Mouse (Mus musculus) embryonic facial prominence, embryonic 13.5 days (tissue): ENCODE measurements around the gene Zfp423. TPM values are rescaled to one million over a fixed set of nuclear protein-coding genes. Genes with fewer than 3 reads are reported as not detected.

ENCODE experiments used
- ATAC-seq: fragments of 200-750 bp; cut with Nextera tagmentation; 2 replicates; pipeline ENCODE4 v1.8.0; 2017; ENCODE audit warnings: low read depth; ENCODE audit not compliant: insufficient number of reproducible peaks, insufficient read depth, low FRiP score, low TSS enrichment
- H3K27ac ChIP-seq: fragments of 300-500 bp; sonication (generic); 2 replicates; pipeline ENCODE4 v1.5.1; 2015; ENCODE audit warnings: moderate library complexity, mild to moderate bottlenecking, inconsistent platforms
- H3K27me3 ChIP-seq: fragments of 300-500 bp; sonication (generic); 2 replicates; pipeline ENCODE4 v1.6.1; 2015; ENCODE audit warnings: mild to moderate bottlenecking, inconsistent platforms
- H3K36me3 ChIP-seq: fragments of 300-500 bp; sonication (generic); 2 replicates; pipeline ENCODE4 v1.6.1; 2015; ENCODE audit warnings: mild to moderate bottlenecking, inconsistent platforms
- H3K4me1 ChIP-seq: fragments of 300-500 bp; sonication (generic); 2 replicates; pipeline ENCODE4 v1.6.1; 2015; ENCODE audit warnings: inconsistent platforms
- H3K4me2 ChIP-seq: fragments of 300-500 bp; sonication (generic); 2 replicates; pipeline ENCODE4 v1.6.1; 2015; ENCODE audit warnings: moderate library complexity, mild to moderate bottlenecking, inconsistent platforms
- H3K4me3 ChIP-seq: fragments of 300-500 bp; sonication (generic); 2 replicates; pipeline ENCODE4 v1.5.1; 2015; ENCODE audit warnings: mild to moderate bottlenecking, inconsistent platforms
- H3K9ac ChIP-seq: fragments of 300-500 bp; sonication (generic); 2 replicates; pipeline ENCODE4 v1.6.1; 2015; ENCODE audit warnings: mild to moderate bottlenecking, inconsistent platforms
- H3K9me3 ChIP-seq: fragments of 300-500 bp; sonication (generic); 2 replicates; pipeline ENCODE4 v1.6.1; 2016; ENCODE audit warnings: inconsistent platforms
- WGBS: fragments of 180-500 bp; shearing (Covaris S2); methylation state at CpG from one replicate; pipeline ENCODE4 v1.1.7; 2015; ENCODE audit warnings: mixed read lengths; 5-methylcytosine and 5-hydroxymethylcytosine counted together
- polyA plus RNA-seq: library from polyadenylated mRNA; unstranded; fragments of >200 nt; fragmentation: Nextera tagmentation; extraction: Ambion mirVana; gene quantifications from 2 replicates; pipeline ENCODE4 v1.2.1, GENCODE M21; 2015

The Zfp423 gene
- polyA plus RNA-seq, 1 experiment from 2014 or later: 30.5 TPM

GRCm38 (mm10) chr8:87737900-87738299, 221.5 kb downstream of the Zfp423 start:
- Histone ChIP-seq H3K27ac (no peak overlapping the region), H3K4me2 (no peak overlapping the region), H3K4me1 (peaks cover 41% of the 10 kb centered on the region), H3K36me3 (no peaks in the 10 kb centered on the region), H3K4me3 (no peak overlapping the region), H3K9me3 (no peaks in the 10 kb centered on the region), H3K9ac (no peak overlapping the region), H3K27me3 (no peaks in the 10 kb centered on the region)
- 63% methylated on average over 11 of the region's 11 CpGs for WGBS
- ATAC-seq: no peak

- Histone ChIP-seq H3K4me1 (peaks cover 35% of the 10 kb centered on the region), H3K27me3 (no peaks in the 10 kb centered on the region), H3K9ac (peak overlapping the region; percentile 4; the same call in 1 of the 2 replicates), H3K4me3 (no peak overlapping the region), H3K9me3 (no peaks in the 10 kb centered on the region), H3K27ac (peak overlapping the region; percentile 39; the same call in 1 of the 2 replicates), H3K36me3 (no peaks in the 10 kb centered on the region), H3K4me2 (no peak overlapping the region)
- ATAC-seq: no peak
- 46% methylated on average over 4 of the region's 4 CpGs for WGBS
Measured at GRCm38 (mm10) chr8:87734902-87735301, 224.5 kb downstream of the Zfp423 start.

GRCm38 (mm10) chr8:87734496-87734895, 224.9 kb downstream of the Zfp423 start:
- WGBS: 35% methylated on average over 7 of the region's 7 CpGs
- no peak overlapping the region for H3K4me3 ChIP-seq
- H3K9ac ChIP-seq: 0 out of 2 replicates have a peak overlapping the region, but pooled peaks have one; percentile 4
- H3K27ac ChIP-seq: peak overlapping the region; percentile 39; the same call in 1 of the 2 replicates
- H3K4me1 ChIP-seq: peaks cover 35% of the 10 kb centered on the region
- no peak overlapping the region for H3K4me2 ChIP-seq
- no peak for ATAC-seq
- H3K9me3 ChIP-seq: no peaks in the 10 kb centered on the region
- H3K27me3 ChIP-seq: no peaks in the 10 kb centered on the region
- no peaks in the 10 kb centered on the region for H3K36me3 ChIP-seq

GRCm38 (mm10) chr8:87731062-87731461, 228.3 kb downstream of the Zfp423 start:
- H3K4me3 ChIP-seq: no peak overlapping the region
- no peaks in the 10 kb centered on the region for H3K27me3 ChIP-seq
- H3K4me1 ChIP-seq: peaks cover 18% of the 10 kb centered on the region
- no peak overlapping the region for H3K27ac ChIP-seq
- no peak for ATAC-seq
- no peak overlapping the region for H3K9ac ChIP-seq
- WGBS: 88% methylated on average over 12 of the region's 12 CpGs
- no peaks in the 10 kb centered on the region for H3K9me3 ChIP-seq
- no peak overlapping the region for H3K4me2 ChIP-seq
- H3K36me3 ChIP-seq: no peaks in the 10 kb centered on the region

- no peaks in the 10 kb centered on the region for H3K27me3 ChIP-seq
- H3K9ac ChIP-seq: 0 out of 2 replicates have a peak overlapping the region, but pooled peaks have one; percentile 4
- 46% methylated on average over 8 of the region's 8 CpGs for WGBS
- ATAC-seq: no peak
- no peak overlapping the region for H3K4me2 ChIP-seq
- H3K9me3 ChIP-seq: no peaks in the 10 kb centered on the region
- H3K4me3 ChIP-seq: no peak overlapping the region
- peak overlapping the region; percentile 57 for H3K27ac ChIP-seq
- no peaks in the 10 kb centered on the region for H3K36me3 ChIP-seq
- peaks cover 50% of the 10 kb centered on the region for H3K4me1 ChIP-seq
Measured at GRCm38 (mm10) chr8:87723015-87723414, 236.4 kb downstream of the Zfp423 start.

- Histone ChIP-seq H3K36me3 (no peaks in the 10 kb centered on the region), H3K27ac (peak overlapping the region; percentile 78), H3K4me3 (no peak overlapping the region), H3K27me3 (no peaks in the 10 kb centered on the region), H3K4me2 (no peak overlapping the region), H3K9ac (no peak overlapping the region), H3K4me1 (peaks cover 80% of the 10 kb centered on the region), H3K9me3 (no peaks in the 10 kb centered on the region)
- 68% methylated on average over 27 of the region's 27 CpGs for WGBS
- no peak for ATAC-seq
Measured at GRCm38 (mm10) chr8:87719137-87719815, 240.1 kb downstream of the Zfp423 start.

- no peak for ATAC-seq
- H3K4me1 ChIP-seq: peaks cover 65% of the 10 kb centered on the region
- WGBS: 68% methylated on average over 5 of the region's 5 CpGs
Measured at GRCm38 (mm10) chr8:87717445-87717844, 241.9 kb downstream of the Zfp423 start.

GRCm38 (mm10) chr8:87716726-87717248, 242.6 kb downstream of the Zfp423 start:
- Histone ChIP-seq H3K36me3 (no peaks in the 10 kb centered on the region), H3K27ac (peak overlapping the region; percentile 84), H3K9me3 (no peaks in the 10 kb centered on the region), H3K4me2 (peak overlapping the region; percentile 58), H3K4me1 (peaks cover 65% of the 10 kb centered on the region), H3K4me3 (peak overlapping the region; percentile 20; the same call in 1 of the 2 replicates), H3K27me3 (no peaks in the 10 kb centered on the region), H3K9ac (0 out of 2 replicates have a peak overlapping the region, but pooled peaks have one; percentile 40)
- 25% methylated on average over 9 of the region's 9 CpGs for WGBS
- no peak for ATAC-seq

More at GRCm38 (mm10) chr8:87717445-87717844, 241.9 kb downstream of the Zfp423 start:
- no peak overlapping the region for H3K27ac ChIP-seq
- no peak overlapping the region for H3K4me2 ChIP-seq
- no peaks in the 10 kb centered on the region for H3K9me3 ChIP-seq
- H3K27me3 ChIP-seq: no peaks in the 10 kb centered on the region
- H3K9ac ChIP-seq: no peak overlapping the region
- no peak overlapping the region for H3K4me3 ChIP-seq
- no peaks in the 10 kb centered on the region for H3K36me3 ChIP-seq

GRCm38 (mm10) chr8:87715731-87716682, 243.4 kb downstream of the Zfp423 start:
- no peaks in the 10 kb centered on the region for H3K36me3 ChIP-seq
- H3K4me3 ChIP-seq: peak overlapping the region; percentile 20
- H3K9ac ChIP-seq: 0 out of 2 replicates have a peak overlapping the region, but pooled peaks have one; percentile 40
- WGBS: 6% methylated on average over 24 of the region's 24 CpGs
- no peaks in the 10 kb centered on the region for H3K27me3 ChIP-seq
- H3K4me2 ChIP-seq: peak overlapping the region; percentile 58
- peaks cover 72% of the 10 kb centered on the region for H3K4me1 ChIP-seq
- peak; percentile 75; the same call in 1 of the 2 replicates for ATAC-seq
- no peaks in the 10 kb centered on the region for H3K9me3 ChIP-seq
- H3K27ac ChIP-seq: peak overlapping the region; percentile 84

- H3K4me3 ChIP-seq: no peak overlapping the region
- no peak overlapping the region for H3K4me2 ChIP-seq
- no peaks in the 10 kb centered on the region for H3K27me3 ChIP-seq
- WGBS: 74% methylated on average over 3 of the region's 3 CpGs
- no peak for ATAC-seq
- no peak overlapping the region for H3K9ac ChIP-seq
- H3K4me1 ChIP-seq: peaks cover 52% of the 10 kb centered on the region
- no peaks in the 10 kb centered on the region for H3K36me3 ChIP-seq
- H3K27ac ChIP-seq: no peak overlapping the region
- H3K9me3 ChIP-seq: no peaks in the 10 kb centered on the region
Measured at GRCm38 (mm10) chr8:87713946-87714345, 245.4 kb downstream of the Zfp423 start.

GRCm38 (mm10) chr8:87711955-87712354, 247.4 kb downstream of the Zfp423 start:
- 73% methylated on average over 6 of the region's 6 CpGs for WGBS
- Histone ChIP-seq H3K36me3 (no peaks in the 10 kb centered on the region), H3K4me1 (peaks cover 43% of the 10 kb centered on the region), H3K27me3 (no peaks in the 10 kb centered on the region), H3K4me3 (no peak overlapping the region), H3K9me3 (no peaks in the 10 kb centered on the region), H3K4me2 (no peak overlapping the region), H3K27ac (no peak overlapping the region), H3K9ac (no peak overlapping the region)
- no peak for ATAC-seq
